Comparison of ENCODE assay signal across 8 mouse cellular contexts in genomic region chr4:120282568-120283091, GRCm38 (mm10). TPM values are rescaled to one million over a fixed set of nuclear protein-coding genes. Genes with fewer than 3 reads are reported as not detected.
A peak's percentile ranks its signal among the peaks of the same experiment; 100 is the strongest.
DNase-seq lines count a peak whose midpoint lies in the region; ATAC-seq lines count a peak whose summit lies in the region.

No protein-coding gene starts in this region.

- H3K9me3 ChIP-seq in intestine, embryonic 15.5 days, result no peaks in the 10 kb centered on the region
- H3K9me3 ChIP-seq in limb, embryonic 13.5 days, result no peaks in the 10 kb centered on the region
- no peaks in the 10 kb centered on the region for H3K9me3 ChIP-seq in neural tube, embryonic 12.5 days

- peak overlapping the region; percentile 49 for H3K4me3 ChIP-seq in intestine, embryonic 15.5 days (replicated peaks)
- peak overlapping the region; percentile 47 for H3K4me3 ChIP-seq in limb, embryonic 13.5 days
- peak overlapping the region; percentile 43 for H3K4me3 ChIP-seq in neural tube, embryonic 12.5 days

- peaks cover 28% of the 10 kb centered on the region for H3K4me1 ChIP-seq in intestine, embryonic 15.5 days (replicated peaks)
- H3K4me1 ChIP-seq in limb, embryonic 13.5 days, result peaks cover 33% of the 10 kb centered on the region
- peaks cover 49% of the 10 kb centered on the region for H3K4me1 ChIP-seq in neural tube, embryonic 12.5 days

- H3K27me3 ChIP-seq in intestine, embryonic 15.5 days (replicated peaks), result peaks cover 48% of the 10 kb centered on the region
- H3K27me3 ChIP-seq in limb, embryonic 13.5 days, result peaks cover 99% of the 10 kb centered on the region
- peaks cover 53% of the 10 kb centered on the region for H3K27me3 ChIP-seq in neural tube, embryonic 12.5 days (replicated peaks)

- H3K9ac ChIP-seq in intestine, embryonic 15.5 days, result peak overlapping the region; percentile 50
- peak overlapping the region; percentile 60 for H3K9ac ChIP-seq in limb, embryonic 13.5 days
- H3K9ac ChIP-seq in neural tube, embryonic 12.5 days, result peak overlapping the region; percentile 65

- H3K36me3 ChIP-seq in intestine, embryonic 15.5 days, result no peaks in the 10 kb centered on the region
- no peaks in the 10 kb centered on the region for H3K36me3 ChIP-seq in limb, embryonic 13.5 days
- H3K36me3 ChIP-seq in neural tube, embryonic 12.5 days, result no peaks in the 10 kb centered on the region

- peak overlapping the region; percentile 17; the same call in 1 of the 2 replicates for H3K27ac ChIP-seq in intestine, embryonic 15.5 days
- no peak overlapping the region for H3K27ac ChIP-seq in limb, embryonic 13.5 days
- H3K27ac ChIP-seq in neural tube, embryonic 12.5 days, result peak overlapping the region; percentile 9

- H3K4me2 ChIP-seq in intestine, embryonic 15.5 days (replicated peaks), result peak overlapping the region; percentile 96
- H3K4me2 ChIP-seq in limb, embryonic 13.5 days (replicated peaks), result peak overlapping the region; percentile 89
- peak overlapping the region; percentile 99 for H3K4me2 ChIP-seq in neural tube, embryonic 12.5 days (replicated peaks)

- peak; percentile 14 for ATAC-seq in intestine, embryonic 15.5 days
- ATAC-seq in limb, embryonic 13.5 days (ENCODE audit: low FRiP score, low read depth), result no peak
- peak; percentile 45 for ATAC-seq in neural tube, embryonic 12.5 days (ENCODE audit: low FRiP score, low read depth)

- WGBS in intestine, embryonic 15.5 days, result under 1% methylated on average over 41 of the region's 47 CpGs
- under 1% methylated on average over 44 of the region's 47 CpGs for WGBS in limb, embryonic 13.5 days
- WGBS in neural tube, embryonic 12.5 days, result under 1% methylated on average over 47 of the region's 47 CpGs

- DNase-seq in kidney, adult 18-20 months, result peak; percentile 38
- DNase-seq in kidney, adult 9 months, result no peak
- peak; percentile 66 for DNase-seq in brain, embryonic 18.5 days (ENCODE audit: low read depth, low spot score)
- peak; percentile 80 to 82 for DNase-seq in frontal cortex, postnatal 10 days (ENCODE audit: low spot score in 2 of 2)
- peak; percentile 41 for DNase-seq in thymus, postnatal 25 days

RNA-seq across cellular contexts. Expression of gene Foxo6, which starts 4.5 kb away (rescaled TPM):
- 0.20 and 0.29 TPM in 2 replicates for polyA plus RNA-seq in intestine, embryonic 15.5 days (2015; fragmentation: Nextera tagmentation; extraction: Ambion mirVana)
- 0.05 and 0.11 TPM in 2 replicates for polyA plus RNA-seq in limb, embryonic 13.5 days (2015; fragmentation: Nextera tagmentation; extraction: Ambion mirVana)
- polyA plus RNA-seq in neural tube, embryonic 12.5 days (2016; fragmentation: Nextera tagmentation; extraction: Ambion mirVana), result 0.86 and 1.2 TPM in 2 replicates
